Mouse (Mus musculus) heart, postnatal 25 days (tissue): ENCODE data around the gene Ppp1r3d. TPM values are rescaled to one million over a fixed set of nuclear protein-coding genes. Genes with fewer than 3 reads are reported as not detected.

Experiments used
- DNase-seq: peaks from one replicate; pipeline ENCODE4 v3.0.0; 2022; ENCODE audit warnings: low spot score
- intact Hi-C: fragments of 180-260 bp; cut with DNase I; formaldehyde crosslinking; loops from one replicate; pipeline ENCODE4 v1.15.1; 2025
- total RNA-seq, 2 experiments: library from RNA; stranded (reverse); gene quantifications; 2 replicates each; pipeline ENCODE4 v1.2.3; 2021

Ppp1r3d gene
- total RNA-seq, 2 experiments from 2014 or later, result 19.0 to 21.3 TPM

GRCm38 (mm10) chr2:178416970-178417369, 2.7 kb upstream of the Ppp1r3d start:
- intact Hi-C loops, result no loop called here
- DNase-seq, result no peak

GRCm38 (mm10) chr2:178416427-178416826, 2.2 kb upstream of the Ppp1r3d start:
- DNase-seq, result no peak
- intact Hi-C loops, result no loop called here

GRCm38 (mm10) chr2:178415150-178415448, 827 bp upstream of the Ppp1r3d start:
- intact Hi-C loops, result no loop called here
- no peak for DNase-seq

GRCm38 (mm10) chr2:178413481-178414260, 601 bp downstream of the Ppp1r3d start:
- intact Hi-C loops, result no loop called here
- DNase-seq, result no peak

GRCm38 (mm10) chr2:178413081-178413480, 1.2 kb downstream of the Ppp1r3d start:
- intact Hi-C loops, result no loop called here
- DNase-seq, result no peak

GRCm38 (mm10) chr2:178412598-178412997, 1.7 kb downstream of the Ppp1r3d start:
- intact Hi-C loops, result no loop called here
- DNase-seq, result peak; percentile 40

- intact Hi-C loops, result no loop called here
- no peak for DNase-seq
Observed at GRCm38 (mm10) chr2:178410286-178410685, 4.0 kb downstream of the Ppp1r3d start.

- intact Hi-C loops, result no loop called here
- no peak for DNase-seq
Observed at GRCm38 (mm10) chr2:178409024-178409423, 5.2 kb downstream of the Ppp1r3d start.

- intact Hi-C loops, result no loop called here
- DNase-seq, result no peak
Observed at GRCm38 (mm10) chr2:178407053-178407815, 7.0 kb downstream of the Ppp1r3d start, which contains the start of gene Sycp2. TSS of gene Sycp2 (minus strand) at chr2:178407685.

Other genes starting within 250 kb of the Ppp1r3d start
- 1 to 10 TPM in 1 of 2 experiments, under 1 TPM in 1; 0.87 to 1.7 TPM for gene Sycp2, start 6.8 kb downstream of the Ppp1r3d start, total RNA-seq
- gene Fam217b, start 52 bp upstream of the Ppp1r3d start, total RNA-seq, result 10 to 100 TPM; 10.7 to 11.7 TPM
- gene Cdh26, start 16.1 kb upstream of the Ppp1r3d start, total RNA-seq, result not detected